Mouse (Mus musculus) MEL (cell line): ENCODE results near the gene Dnajc11.
A peak's percentile ranks its signal among the peaks of the same experiment; 100 is the strongest.

Experiments used
- CTCF ChIP-seq, 3 experiments: IDR thresholded peaks in 2 of 3; conservative IDR thresholded peaks in 1 of 3; 2 replicates each; pipeline ENCODE4 v1.5.1; 2011 to 2012; ENCODE audit warnings: low read length in 3 of 3, low read depth in 2 of 3, mild to moderate bottlenecking in 2 of 3, improper control_type of control experiment in 1 of 3, inconsistent platforms in 1 of 3, mixed read lengths in 1 of 3, moderate library complexity in 1 of 3; ENCODE audit not compliant: control insufficient read depth in 1 of 3, insufficient read depth in 1 of 3, poor library complexity in 1 of 3, severe bottlenecking in 1 of 3
- MYC ChIP-seq: IDR thresholded peaks from 2 replicates; pipeline ENCODE4 v1.6.1; 2011; ENCODE audit warnings: low read depth, mild to moderate bottlenecking, low read length, improper control_type of control experiment, moderate library complexity
- POLR2A ChIP-seq, 2 experiments: IDR thresholded peaks; 2 replicates each; pipeline ENCODE4 v1.6.1; 2011 to 2012; ENCODE audit warnings: low read length in 2 of 2, mild to moderate bottlenecking in 2 of 2, control low read depth in 1 of 2, improper control_type of control experiment in 1 of 2, low read depth in 1 of 2, moderate library complexity in 1 of 2; ENCODE audit not compliant: control insufficient read depth in 1 of 2, insufficient read depth in 1 of 2, poor library complexity in 1 of 2
- UBTF ChIP-seq: IDR thresholded peaks from 2 replicates; pipeline ENCODE4 v1.6.1; 2012; ENCODE audit warnings: low read depth, mild to moderate bottlenecking, inconsistent platforms, low read length, improper control_type of control experiment, moderate library complexity, borderline replicate concordance; ENCODE audit not compliant: insufficient read depth
- USF1 ChIP-seq: IDR thresholded peaks from 2 replicates; pipeline ENCODE4 v1.6.1; 2014; ENCODE audit warnings: low read depth, mild to moderate bottlenecking, inconsistent platforms, low read length, improper control_type of control experiment, moderate library complexity
- ZC3H11A ChIP-seq: IDR thresholded peaks from 2 replicates; pipeline ENCODE4 v1.6.1; 2012; ENCODE audit warnings: low read depth, mild to moderate bottlenecking, inconsistent platforms, low read length, improper control_type of control experiment

- no peak for TF ChIP-seq UBTF
- TF ChIP-seq CTCF (IDR thresholded peaks at IDR 0.05 in 2 of 3, conservative IDR thresholded peaks at IDR 0.05 in 1 of 3; ENCODE audit: control insufficient read depth in 1 of 3, insufficient read depth in 1 of 3, low read depth in 2 of 3, low read length in 3 of 3, poor library complexity in 1 of 3, severe bottlenecking in 1 of 3) = no peak
- no peak for TF ChIP-seq POLR2A (IDR thresholded peaks at IDR 0.05; ENCODE audit: control insufficient read depth in 1 of 2, insufficient read depth in 1 of 2, low read depth in 1 of 2, low read length in 2 of 2, poor library complexity in 1 of 2)
- peak; percentile 32; the same call in 1 of the 2 replicates for TF ChIP-seq MYC
- no peak for TF ChIP-seq ZC3H11A
- TF ChIP-seq USF1 = no peak
These were observed 66.0 kb downstream of the Dnajc11 start for GRCm38 (mm10) chr4:151999481-151999880.
